Mouse (Mus musculus) kidney, adult 2 months (tissue): ENCODE measurements at regions not wholly inside any gene's neighbourhood (a gene's known extent, or its start where the extent isn't known, plus 50 kb on each side); places are given as distances from the start of the nearest gene placed in this dataset.

ENCODE experiments used
- DNase-seq: peaks from one replicate; pipeline ENCODE4 v3.0.0; 2021
- H3K27ac ChIP-seq: fragments of 200-500 bp; 2 replicates; pipeline ENCODE4 v1.5.1; 2012; ENCODE audit warnings: low read depth, low read length, control low read depth, inconsistent platforms; ENCODE audit not compliant: insufficient read depth
- H3K27me3 ChIP-seq: fragments of 200-500 bp; replicated peaks from 2 replicates; pipeline ENCODE4 v1.6.1; 2012; ENCODE audit warnings: mild to moderate bottlenecking, moderate library complexity, low read length, inconsistent platforms; ENCODE audit not compliant: control insufficient read depth, insufficient read depth
- H3K36me3 ChIP-seq: fragments of 200-500 bp; 2 replicates; pipeline ENCODE4 v1.6.1; 2012; ENCODE audit warnings: mild to moderate bottlenecking, moderate library complexity, low read length, inconsistent platforms; ENCODE audit not compliant: control insufficient read depth, insufficient read depth
- H3K4me1 ChIP-seq: fragments of 200-500 bp; 2 replicates; pipeline ENCODE4 v1.6.1; 2011; ENCODE audit warnings: low read length; ENCODE audit not compliant: control insufficient read depth, insufficient read depth
- H3K4me3 ChIP-seq: fragments of 200-500 bp; 2 replicates; pipeline ENCODE4 v1.5.1; 2011; ENCODE audit warnings: mild to moderate bottlenecking, low read depth, low read length, control low read depth; ENCODE audit not compliant: insufficient read depth
- CTCF ChIP-seq: fragments of 200-500 bp; conservative IDR thresholded peaks from 2 replicates; pipeline ENCODE4 v1.5.1; 2011; ENCODE audit warnings: low read depth, mild to moderate bottlenecking, control low read depth, low read length, moderate library complexity, mixed read lengths; ENCODE audit not compliant: insufficient read depth, insufficient read length
- POLR2A ChIP-seq: fragments of 200-500 bp; IDR thresholded peaks from one replicate; pipeline ENCODE4 v1.6.1; 2011; ENCODE audit warnings: low read depth, low read length, control low read depth
- WGBS: fragments of 180-500 bp; shearing (Covaris S2); methylation state at CpG from one replicate; pipeline ENCODE4 v1.1.7; 2018; 5-methylcytosine and 5-hydroxymethylcytosine counted together

- no peak overlapping the region for H3K4me3 ChIP-seq
- no peak for DNase-seq
- H3K27ac ChIP-seq = no peak overlapping the region
- no peaks in the 10 kb centered on the region for H3K27me3 ChIP-seq
- no peaks in the 10 kb centered on the region for H3K4me1 ChIP-seq
- TF ChIP-seq POLR2A (no peak), CTCF (no peak)
- 46% methylated on average over 15 of the region's 15 CpGs for WGBS
- no peaks in the 10 kb centered on the region for H3K36me3 ChIP-seq
Measured at GRCm38 (mm10) chr12:39073289-39074022, 294.3 kb downstream of the Etv1 start.

GRCm38 (mm10) chr12:39086285-39086684 is 307.1 kb downstream of the Etv1 start:
- WGBS = 91% methylated on average over 4 of the region's 4 CpGs
- H3K4me1 ChIP-seq = no peaks in the 10 kb centered on the region
- H3K27me3 ChIP-seq = no peaks in the 10 kb centered on the region
- no peak for DNase-seq
- no peak overlapping the region for H3K27ac ChIP-seq
- TF ChIP-seq CTCF (no peak), POLR2A (no peak)
- no peak overlapping the region for H3K4me3 ChIP-seq
- H3K36me3 ChIP-seq = no peaks in the 10 kb centered on the region

GRCm38 (mm10) chr12:39094638-39095230 is 315.6 kb downstream of the Etv1 start:
- Histone ChIP-seq H3K27me3 (no peaks in the 10 kb centered on the region), H3K4me3 (no peak overlapping the region), H3K4me1 (no peaks in the 10 kb centered on the region), H3K36me3 (no peaks in the 10 kb centered on the region), H3K27ac (no peak overlapping the region)
- 19% methylated on average over 5 of the region's 5 CpGs for WGBS
- no peak for DNase-seq
- TF ChIP-seq CTCF = no peak
- TF ChIP-seq POLR2A = no peak

GRCm38 (mm10) chr12:39123391-39124095 is 344.4 kb downstream of the Etv1 start:
- H3K27me3 ChIP-seq = no peaks in the 10 kb centered on the region
- no peak for DNase-seq
- H3K4me3 ChIP-seq = no peak overlapping the region
- no peaks in the 10 kb centered on the region for H3K36me3 ChIP-seq
- WGBS = 64% methylated on average over 3 of the region's 3 CpGs
- H3K4me1 ChIP-seq = no peaks in the 10 kb centered on the region
- no peak overlapping the region for H3K27ac ChIP-seq
- TF ChIP-seq CTCF (no peak), POLR2A (no peak)

- no peaks in the 10 kb centered on the region for H3K4me1 ChIP-seq
- no peak for DNase-seq
- no peaks in the 10 kb centered on the region for H3K36me3 ChIP-seq
- WGBS = 73% methylated on average over 6 of the region's 6 CpGs
- H3K27ac ChIP-seq = no peak overlapping the region
- no peaks in the 10 kb centered on the region for H3K27me3 ChIP-seq
- no peak overlapping the region for H3K4me3 ChIP-seq
- TF ChIP-seq CTCF (no peak), POLR2A (no peak)
Measured at GRCm38 (mm10) chr12:39154689-39155088, 375.5 kb downstream of the Etv1 start.

GRCm38 (mm10) chr12:39176958-39177357 is 397.8 kb downstream of the Etv1 start:
- TF ChIP-seq CTCF = no peak
- TF ChIP-seq POLR2A = no peak
- no peaks in the 10 kb centered on the region for H3K27me3 ChIP-seq
- H3K4me1 ChIP-seq = no peaks in the 10 kb centered on the region
- no peaks in the 10 kb centered on the region for H3K36me3 ChIP-seq
- DNase-seq = no peak
- no peak overlapping the region for H3K27ac ChIP-seq
- no peak overlapping the region for H3K4me3 ChIP-seq
- WGBS = 60% methylated on average over 4 of the region's 4 CpGs

GRCm38 (mm10) chr12:39224073-39224472 is 444.9 kb downstream of the Etv1 start:
- no peak for DNase-seq
- H3K4me1 ChIP-seq = no peaks in the 10 kb centered on the region
- no peak for TF ChIP-seq POLR2A
- no peak for TF ChIP-seq CTCF
- no peaks in the 10 kb centered on the region for H3K27me3 ChIP-seq
- no peak overlapping the region for H3K4me3 ChIP-seq
- WGBS = 29% methylated on average over 4 of the region's 4 CpGs
- H3K27ac ChIP-seq = no peak overlapping the region
- H3K36me3 ChIP-seq = no peaks in the 10 kb centered on the region
